Mouse (Mus musculus) lung, embryonic 14.5 days (tissue): ENCODE data around the gene Trappc2l. TPM values are rescaled to one million over a fixed set of nuclear protein-coding genes. Genes with fewer than 3 reads are reported as not detected.

Experiments used
- ATAC-seq: fragments of 200-750 bp; cut with Nextera tagmentation; 2 replicates; pipeline ENCODE4 v1.8.0; 2017; ENCODE audit warnings: mild to moderate bottlenecking, moderate TSS enrichment, moderate library complexity; ENCODE audit not compliant: insufficient read depth
- DNase-seq: peaks from one replicate; pipeline ENCODE4 v3.0.0-alpha.2; 2015
- H3K27ac ChIP-seq: fragments of 300-500 bp; sonication (generic); 2 replicates; pipeline ENCODE4 v1.5.1; 2014; ENCODE audit warnings: low read depth, mild to moderate bottlenecking, moderate library complexity
- H3K27me3 ChIP-seq: fragments of 300-500 bp; sonication (generic); 2 replicates; pipeline ENCODE4 v1.6.1; 2014; ENCODE audit warnings: low read length, control low read depth; ENCODE audit not compliant: insufficient read depth
- H3K36me3 ChIP-seq: fragments of 300-500 bp; sonication (generic); 2 replicates; pipeline ENCODE4 v1.6.1; 2014; ENCODE audit warnings: control low read depth; ENCODE audit not compliant: insufficient read depth
- H3K4me1 ChIP-seq: fragments of 300-500 bp; sonication (generic); 2 replicates; pipeline ENCODE4 v1.6.1; 2014; ENCODE audit warnings: antibody characterized with exemption, control low read depth; ENCODE audit not compliant: insufficient read depth
- H3K4me2 ChIP-seq: fragments of 300-500 bp; sonication (generic); 2 replicates; pipeline ENCODE4 v1.6.1; 2014; ENCODE audit warnings: mild to moderate bottlenecking
- H3K4me3 ChIP-seq: fragments of 300-500 bp; sonication (generic); 2 replicates; pipeline ENCODE4 v1.5.1; 2014; ENCODE audit warnings: low read depth, low read length
- H3K9ac ChIP-seq: fragments of 300-500 bp; sonication (generic); 2 replicates; pipeline ENCODE4 v1.6.1; 2014
- H3K9me3 ChIP-seq: fragments of 300-500 bp; sonication (generic); 2 replicates; pipeline ENCODE4 v1.6.1; 2016; ENCODE audit warnings: low read depth, low read length, control low read depth
- CTCF ChIP-seq: IDR thresholded peaks from 2 replicates; pipeline ENCODE4 v1.5.1; 2016; ENCODE audit warnings: antibody characterized with exemption, low read depth
- WGBS: fragments of 180-500 bp; shearing (Covaris S2); extraction: QIAGEN DNeasy Blood & Tissue Kit; methylation state at CpG from one replicate; pipeline ENCODE4 v1.1.7; 2014; 5-methylcytosine and 5-hydroxymethylcytosine counted together
- polyA plus RNA-seq: library from polyadenylated mRNA; unstranded; fragments of >200 nt; fragmentation: Nextera tagmentation; extraction: Ambion mirVana; gene quantifications from 2 replicates; pipeline ENCODE4 v1.2.1, GENCODE M21; 2014

The Trappc2l gene
- polyA plus RNA-seq, 1 experiment from 2014 or later, result 57.2 TPM

GRCm38 (mm10) chr8:122654768-122655167, 43.3 kb downstream of the Trappc2l start:
- Histone ChIP-seq H3K4me3 (no peak overlapping the region), H3K4me2 (no peak overlapping the region), H3K4me1 (peaks cover 25% of the 10 kb centered on the region), H3K27ac (no peak overlapping the region), H3K9ac (no peak overlapping the region), H3K9me3 (no peaks in the 10 kb centered on the region), H3K36me3 (no peaks in the 10 kb centered on the region), H3K27me3 (no peaks in the 10 kb centered on the region)
- 15% methylated on average over 7 of the region's 7 CpGs for WGBS
- no peak for TF ChIP-seq CTCF
- peak; percentile 71 for ATAC-seq
- DNase-seq, result peak; percentile 83

- DNase-seq (no peak), ATAC-seq (no peak)
- Histone ChIP-seq H3K36me3 (no peaks in the 10 kb centered on the region), H3K9ac (no peak overlapping the region), H3K4me3 (no peak overlapping the region), H3K9me3 (no peaks in the 10 kb centered on the region), H3K4me1 (peaks cover 27% of the 10 kb centered on the region), H3K4me2 (no peak overlapping the region), H3K27me3 (no peaks in the 10 kb centered on the region), H3K27ac (no peak overlapping the region)
- no peak for TF ChIP-seq CTCF
- 53% methylated on average over 13 of the region's 13 CpGs for WGBS
These were observed 44.9 kb downstream of the Trappc2l start for GRCm38 (mm10) chr8:122656056-122656999.

DNA sequence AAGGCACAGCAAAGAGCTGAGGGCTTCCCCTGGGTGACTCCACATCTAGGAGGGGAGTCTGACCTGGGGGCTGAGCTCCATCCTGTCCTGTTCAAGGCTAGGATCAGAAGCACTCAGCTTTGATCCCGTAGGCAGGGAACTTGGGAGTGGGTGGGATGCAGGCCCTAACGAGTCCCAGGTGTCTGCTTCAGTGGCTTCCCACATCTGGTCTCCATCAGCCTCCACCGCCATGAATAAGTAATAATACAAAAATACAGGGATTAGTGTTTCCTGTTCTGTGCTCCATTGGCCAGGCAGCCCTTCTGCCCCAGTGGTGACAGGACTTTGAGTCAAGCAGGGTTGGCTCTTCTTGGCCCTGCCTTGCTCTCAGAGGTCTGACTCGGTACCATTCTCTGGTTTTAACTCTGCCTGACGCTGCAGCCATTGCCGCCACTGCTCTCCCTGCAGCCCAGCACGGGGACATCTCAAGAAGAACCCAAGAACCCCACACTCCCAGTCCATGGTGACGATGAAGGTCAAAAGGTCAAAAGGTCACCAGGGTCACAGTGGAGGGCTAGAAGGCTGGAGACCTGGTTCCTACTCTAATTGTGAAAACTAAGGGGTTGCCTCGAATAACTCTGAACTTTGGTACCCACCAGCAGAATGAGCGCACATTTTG, 46.8 kb downstream of the Trappc2l start:
- Histone ChIP-seq H3K27me3 (no peaks in the 10 kb centered on the region), H3K4me1 (peaks cover 29% of the 10 kb centered on the region), H3K4me2 (no peak overlapping the region), H3K9ac (no peak overlapping the region), H3K9me3 (no peaks in the 10 kb centered on the region), H3K27ac (no peak overlapping the region), H3K4me3 (no peak overlapping the region), H3K36me3 (no peaks in the 10 kb centered on the region)
- no peak for TF ChIP-seq CTCF
- no peak for ATAC-seq
- DNase-seq, result no peak
- WGBS, result 63% methylated on average over 10 of the region's 10 CpGs

DNA sequence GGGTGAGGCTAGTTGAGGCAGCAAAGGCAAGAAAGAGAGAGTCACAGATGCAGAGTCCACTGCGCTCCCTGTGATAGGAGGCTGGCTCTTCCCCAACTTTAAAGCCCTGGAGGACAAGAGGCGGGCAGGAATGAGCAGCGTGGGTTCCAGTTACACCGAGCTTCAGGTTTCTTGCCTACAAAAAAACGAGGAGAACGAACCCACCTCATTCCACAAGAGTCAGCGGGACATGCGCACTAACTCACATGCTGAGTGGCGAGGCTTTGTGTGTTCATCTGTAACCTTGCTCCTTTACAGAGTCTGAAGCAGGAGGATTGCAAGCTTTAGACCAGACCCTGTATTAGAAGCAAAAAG, 47.3 kb downstream of the Trappc2l start:
- H3K4me1 ChIP-seq, result peaks cover 29% of the 10 kb centered on the region
- no peaks in the 10 kb centered on the region for H3K27me3 ChIP-seq
- H3K27ac ChIP-seq, result no peak overlapping the region
- no peak overlapping the region for H3K9ac ChIP-seq
- no peak for DNase-seq
- no peak for ATAC-seq
- H3K36me3 ChIP-seq, result no peaks in the 10 kb centered on the region
- no peak for TF ChIP-seq CTCF
- no peak overlapping the region for H3K4me2 ChIP-seq
- no peak overlapping the region for H3K4me3 ChIP-seq
- WGBS, result 67% methylated on average over 9 of the region's 9 CpGs
- H3K9me3 ChIP-seq, result no peaks in the 10 kb centered on the region

DNA sequence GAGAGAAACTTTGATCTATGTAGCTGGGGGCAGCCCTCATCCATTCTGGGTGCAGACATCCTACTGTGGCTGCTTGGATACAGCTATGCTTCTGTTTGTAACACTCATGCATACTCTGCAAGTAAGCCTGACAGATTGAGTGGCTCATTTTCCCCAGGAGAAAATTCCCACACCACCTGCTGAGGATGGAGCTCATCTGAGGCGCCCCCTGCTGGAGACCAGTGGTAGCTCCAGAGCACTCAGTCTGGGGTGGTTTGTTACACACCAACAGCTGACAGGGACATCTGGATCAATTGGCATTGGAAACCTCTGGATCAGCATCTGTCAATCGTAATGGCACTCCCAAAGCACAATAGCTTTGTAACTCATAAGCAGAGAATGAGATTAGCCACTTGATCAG, 48.6 kb downstream of the Trappc2l start:
- H3K4me1 ChIP-seq, result peaks cover 24% of the 10 kb centered on the region

GRCm38 (mm10) chr8:122661138-122661537, 49.7 kb downstream of the Trappc2l start:
- 11% methylated on average over 7 of the region's 7 CpGs for WGBS
- peaks cover 25% of the 10 kb centered on the region for H3K4me1 ChIP-seq
- peak; percentile 85 for ATAC-seq

More for the DNA sequence above, 48.6 kb downstream of the Trappc2l start:
- no peaks in the 10 kb centered on the region for H3K9me3 ChIP-seq
- H3K27ac ChIP-seq, result no peak overlapping the region
- H3K4me2 ChIP-seq, result no peak overlapping the region
- no peaks in the 10 kb centered on the region for H3K36me3 ChIP-seq
- WGBS, result 78% methylated on average over 2 of the region's 2 CpGs
- no peak overlapping the region for H3K4me3 ChIP-seq
- DNase-seq (no peak), ATAC-seq (no peak)
- H3K9ac ChIP-seq, result no peak overlapping the region
- peak; percentile 68 for TF ChIP-seq CTCF
- no peaks in the 10 kb centered on the region for H3K27me3 ChIP-seq

GRCm38 (mm10) chr8:122661894-122662293, 50.5 kb downstream of the Trappc2l start:
- Histone ChIP-seq H3K4me1 (peaks cover 30% of the 10 kb centered on the region), H3K4me2 (no peak overlapping the region), H3K36me3 (no peaks in the 10 kb centered on the region), H3K9ac (no peak overlapping the region), H3K9me3 (no peaks in the 10 kb centered on the region), H3K27ac (no peak overlapping the region), H3K27me3 (no peaks in the 10 kb centered on the region), H3K4me3 (no peak overlapping the region)
- no peak for ATAC-seq
- DNase-seq, result no peak
- WGBS, result 60% methylated on average over 2 of the region's 2 CpGs
- no peak for TF ChIP-seq CTCF

More at GRCm38 (mm10) chr8:122661138-122661537, 49.7 kb downstream of the Trappc2l start:
- H3K36me3 ChIP-seq, result no peaks in the 10 kb centered on the region
- H3K9ac ChIP-seq, result no peak overlapping the region
- H3K27me3 ChIP-seq, result no peaks in the 10 kb centered on the region
- no peak overlapping the region for H3K4me3 ChIP-seq
- H3K27ac ChIP-seq, result peak overlapping the region; percentile 65; the same call in 1 of the 2 replicates
- no peaks in the 10 kb centered on the region for H3K9me3 ChIP-seq
- peak; percentile 91 for DNase-seq
- no peak for TF ChIP-seq CTCF
- peak overlapping the region; percentile 29 for H3K4me2 ChIP-seq
